Mouse (Mus musculus) kidney, embryonic 16.5 days (tissue): ENCODE measurements at regions not wholly inside any gene's neighbourhood (a gene's known extent, or its start where the extent isn't known, plus 50 kb on each side); places are given as distances from the start of the nearest gene placed in this dataset.

Experiments used
- ATAC-seq: fragments of 200-750 bp; cut with Nextera tagmentation; 2 replicates; pipeline ENCODE4 v1.8.0; 2017; ENCODE audit warnings: moderate TSS enrichment; ENCODE audit not compliant: low FRiP score, low TSS enrichment
- H3K27ac ChIP-seq: fragments of 300-500 bp; sonication (generic); 2 replicates; pipeline ENCODE4 v1.5.1; 2014; ENCODE audit warnings: low read length
- H3K27me3 ChIP-seq: fragments of 300-500 bp; sonication (generic); 2 replicates; pipeline ENCODE4 v1.6.1; 2014; ENCODE audit warnings: low read length, control low read depth, mixed read lengths; ENCODE audit not compliant: insufficient read depth
- H3K36me3 ChIP-seq: fragments of 300-500 bp; sonication (generic); 2 replicates; pipeline ENCODE4 v1.6.1; 2014; ENCODE audit warnings: low read length, control low read depth, mixed read lengths; ENCODE audit not compliant: insufficient read depth
- H3K4me1 ChIP-seq: fragments of 300-500 bp; sonication (generic); 2 replicates; pipeline ENCODE4 v1.6.1; 2014; ENCODE audit warnings: low read length, control low read depth, mixed read lengths; ENCODE audit not compliant: insufficient read depth
- H3K4me2 ChIP-seq: fragments of 300-500 bp; sonication (generic); replicated peaks from 2 replicates; pipeline ENCODE4 v1.6.1; 2014; ENCODE audit warnings: low read depth, low read length
- H3K4me3 ChIP-seq: fragments of 300-500 bp; sonication (generic); 2 replicates; pipeline ENCODE4 v1.5.1; 2014; ENCODE audit warnings: mild to moderate bottlenecking, low read length
- H3K9ac ChIP-seq: fragments of 300-500 bp; sonication (generic); replicated peaks from 2 replicates; pipeline ENCODE4 v1.6.1; 2014; ENCODE audit warnings: low read length
- H3K9me3 ChIP-seq: fragments of 300-500 bp; sonication (generic); 2 replicates; pipeline ENCODE4 v1.6.1; 2016; ENCODE audit warnings: low read length, control low read depth
- WGBS: fragments of 180-500 bp; shearing (Covaris S2); extraction: QIAGEN DNeasy Blood & Tissue Kit; methylation state at CpG from one replicate; pipeline ENCODE4 v1.1.7; 2014; 5-methylcytosine and 5-hydroxymethylcytosine counted together

DNA sequence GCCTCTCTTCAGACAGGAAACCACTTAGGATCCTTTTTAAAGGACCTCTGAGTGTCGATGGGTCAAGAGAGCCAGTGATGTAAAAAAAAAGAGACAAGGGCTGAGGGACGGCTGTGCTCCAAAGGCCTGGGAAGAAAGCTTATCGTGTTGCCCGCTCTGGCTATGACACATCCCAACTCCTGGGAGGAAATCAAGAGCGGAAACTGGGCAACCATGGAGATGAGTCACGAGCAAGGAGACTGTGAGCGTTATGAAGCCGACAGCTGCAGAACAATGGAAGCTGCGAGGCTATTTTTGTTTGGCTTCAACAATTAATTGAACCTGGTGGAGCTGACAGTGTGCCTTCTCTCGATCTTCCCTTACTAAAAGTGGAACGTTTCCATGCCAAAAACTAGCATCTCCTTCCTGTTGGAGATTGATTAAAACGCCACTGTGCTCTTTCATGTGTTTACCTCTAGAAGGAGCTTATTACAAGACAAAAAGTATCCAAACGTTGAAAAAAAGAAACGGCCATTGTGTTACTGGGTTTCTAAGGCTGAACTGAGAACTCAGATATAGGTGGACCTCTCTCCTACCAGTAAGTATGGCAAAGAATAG lies 190.4 kb upstream of the Emcn start:
- WGBS = 70% methylated on average over 14 of the region's 14 CpGs
- no peaks in the 10 kb centered on the region for H3K27me3 ChIP-seq
- H3K27ac ChIP-seq = no peak overlapping the region
- no peak overlapping the region for H3K4me2 ChIP-seq
- no peak overlapping the region for H3K4me3 ChIP-seq
- no peaks in the 10 kb centered on the region for H3K4me1 ChIP-seq
- peak; percentile 75 for ATAC-seq
- H3K36me3 ChIP-seq = no peaks in the 10 kb centered on the region
- no peak overlapping the region for H3K9ac ChIP-seq
- H3K9me3 ChIP-seq = no peaks in the 10 kb centered on the region

DNA sequence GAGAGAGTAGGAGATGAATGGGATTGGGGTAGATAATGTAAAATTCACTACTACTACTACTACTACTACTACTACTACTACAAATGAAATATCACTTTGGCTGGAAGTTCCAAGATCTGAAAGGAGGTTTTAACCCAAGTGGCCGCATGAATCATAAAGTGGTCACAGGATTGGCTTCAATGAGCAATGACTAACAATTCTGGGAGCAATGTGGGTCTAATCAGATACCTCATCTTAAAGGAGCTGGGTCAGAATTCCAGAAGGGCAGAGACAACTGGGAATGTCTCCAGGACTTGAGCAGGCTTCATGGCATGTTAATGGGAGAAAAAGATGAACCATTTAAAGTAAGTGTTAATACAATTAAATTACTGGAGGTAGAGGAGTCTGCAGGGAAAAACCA lies 189.4 kb upstream of the Emcn start:
- Histone ChIP-seq H3K27me3 (no peaks in the 10 kb centered on the region), H3K36me3 (no peaks in the 10 kb centered on the region), H3K9ac (no peak overlapping the region), H3K9me3 (no peaks in the 10 kb centered on the region), H3K4me3 (no peak overlapping the region), H3K27ac (no peak overlapping the region), H3K4me2 (no peak overlapping the region), H3K4me1 (no peaks in the 10 kb centered on the region)
- no peak for ATAC-seq
- 72% methylated on average over 1 of the region's 1 CpGs for WGBS

DNA sequence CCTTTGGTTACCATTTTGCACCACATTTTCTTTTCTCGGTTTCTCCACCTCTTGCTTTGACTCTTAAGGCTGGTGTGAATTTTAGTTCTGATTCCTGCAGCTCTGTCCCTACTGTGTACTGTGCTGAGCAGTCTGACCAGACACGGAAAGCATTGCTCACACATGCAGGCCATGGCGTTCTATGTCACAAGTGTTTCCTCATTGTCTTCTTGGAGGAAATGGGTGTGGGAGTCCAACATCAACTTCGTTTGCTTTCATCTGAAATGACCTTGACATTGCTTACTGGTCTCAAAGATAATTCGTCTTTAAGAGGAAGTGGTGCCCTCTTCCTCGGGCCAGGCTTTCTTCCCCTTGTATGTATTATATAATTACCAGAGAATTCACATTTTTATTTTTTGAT lies 187.6 kb upstream of the Emcn start:
- H3K27me3 ChIP-seq = no peaks in the 10 kb centered on the region
- no peak overlapping the region for H3K27ac ChIP-seq
- H3K4me3 ChIP-seq = no peak overlapping the region
- H3K9me3 ChIP-seq = no peaks in the 10 kb centered on the region
- H3K4me2 ChIP-seq = no peak overlapping the region
- H3K9ac ChIP-seq = no peak overlapping the region
- ATAC-seq = no peak
- no peaks in the 10 kb centered on the region for H3K36me3 ChIP-seq
- H3K4me1 ChIP-seq = no peaks in the 10 kb centered on the region
- WGBS = 68% methylated on average over 6 of the region's 6 CpGs

DNA sequence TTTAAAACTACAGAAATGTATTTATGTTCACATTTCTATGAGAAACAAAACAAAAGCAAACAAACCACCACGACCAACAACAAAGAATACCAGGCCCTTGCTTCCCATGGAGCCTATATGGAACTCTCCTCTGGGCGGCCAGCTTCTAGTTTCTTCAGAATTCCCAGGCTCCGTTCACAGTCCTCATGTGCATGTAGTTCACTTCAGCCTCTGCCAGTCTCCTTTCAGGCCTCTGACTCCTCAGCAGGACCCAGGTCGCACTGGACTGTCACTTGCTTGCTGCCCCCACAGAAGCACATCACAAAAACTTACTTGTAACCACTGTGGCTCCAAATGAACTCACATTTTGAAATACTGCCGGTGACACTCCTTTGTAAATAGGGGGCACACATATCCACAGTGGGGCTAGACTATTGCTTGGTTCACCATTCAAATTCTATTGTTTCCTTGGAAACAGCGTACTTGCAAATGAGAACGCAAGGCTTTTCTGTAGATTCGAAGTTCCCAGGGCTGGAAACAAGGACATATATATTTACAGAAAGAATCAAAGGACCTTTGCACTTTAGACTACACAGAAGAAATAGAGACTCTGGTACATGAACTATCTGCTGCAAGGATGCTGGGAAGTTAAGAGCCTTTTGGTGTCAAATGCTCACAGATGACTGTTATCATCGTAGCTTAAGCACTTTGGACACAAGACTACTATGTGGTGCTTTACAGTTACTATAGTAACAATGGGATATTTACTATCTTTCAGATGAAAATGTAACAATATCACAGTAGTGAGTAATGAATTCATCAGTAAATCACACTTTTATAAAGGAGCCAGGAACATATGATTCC lies 186.4 kb upstream of the Emcn start:
- no peak for ATAC-seq
- Histone ChIP-seq H3K27me3 (no peaks in the 10 kb centered on the region), H3K4me2 (no peak overlapping the region), H3K36me3 (no peaks in the 10 kb centered on the region), H3K27ac (no peak overlapping the region), H3K4me1 (no peaks in the 10 kb centered on the region), H3K9me3 (no peaks in the 10 kb centered on the region), H3K4me3 (no peak overlapping the region), H3K9ac (no peak overlapping the region)
- 85% methylated on average over 9 of the region's 9 CpGs for WGBS

GRCm38 (mm10) chr3:137155043-137155404 lies 185.8 kb upstream of the Emcn start:
- Histone ChIP-seq H3K9ac (no peak overlapping the region), H3K27me3 (no peaks in the 10 kb centered on the region), H3K9me3 (no peaks in the 10 kb centered on the region), H3K36me3 (no peaks in the 10 kb centered on the region), H3K4me3 (no peak overlapping the region), H3K4me1 (no peaks in the 10 kb centered on the region), H3K4me2 (no peak overlapping the region), H3K27ac (no peak overlapping the region)
- no peak for ATAC-seq
- WGBS = 86% methylated on average over 3 of the region's 3 CpGs

DNA sequence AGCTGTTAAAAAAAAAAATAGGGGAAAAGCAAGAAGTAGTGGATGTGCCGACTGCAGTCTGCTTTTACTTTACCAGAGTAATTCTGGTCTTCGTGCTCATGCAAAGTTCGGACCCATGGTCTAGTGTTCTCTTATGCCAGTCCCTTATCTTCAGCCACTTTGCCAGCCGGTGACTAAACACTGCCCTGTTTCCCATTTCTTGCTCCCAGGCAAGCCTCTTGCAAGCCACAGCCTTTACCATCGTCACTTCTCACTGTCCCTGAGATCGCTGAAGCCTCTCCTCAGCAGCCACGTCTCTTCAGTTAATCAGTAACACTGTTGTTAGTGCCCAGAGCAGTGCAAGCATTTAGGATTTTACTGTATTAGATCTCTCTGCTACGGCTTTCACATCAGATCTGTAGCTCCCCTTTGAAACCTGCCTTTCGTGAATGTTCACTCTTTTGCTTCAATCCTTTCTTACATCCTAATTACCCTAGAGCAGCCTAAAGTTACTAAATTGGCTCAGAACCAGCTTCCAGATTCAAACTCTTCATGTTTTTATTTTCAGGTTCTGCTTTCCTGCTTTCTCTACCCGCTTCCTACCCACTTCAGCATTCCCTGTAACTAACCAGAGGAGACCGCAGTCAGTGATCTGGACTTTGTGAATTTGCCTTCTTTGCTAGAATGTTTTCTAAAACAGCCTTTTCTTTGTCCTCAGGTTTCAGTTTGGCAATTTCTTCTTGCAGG lies 184.5 kb upstream of the Emcn start:
- peak; percentile 91 for ATAC-seq
- H3K9me3 ChIP-seq = no peaks in the 10 kb centered on the region
- WGBS = 60% methylated on average over 11 of the region's 11 CpGs
- H3K27me3 ChIP-seq = no peaks in the 10 kb centered on the region
- no peaks in the 10 kb centered on the region for H3K4me1 ChIP-seq
- no peak overlapping the region for H3K27ac ChIP-seq
- H3K4me2 ChIP-seq = peak overlapping the region; percentile 36
- no peak overlapping the region for H3K9ac ChIP-seq
- H3K4me3 ChIP-seq = no peak overlapping the region
- H3K36me3 ChIP-seq = no peaks in the 10 kb centered on the region

DNA sequence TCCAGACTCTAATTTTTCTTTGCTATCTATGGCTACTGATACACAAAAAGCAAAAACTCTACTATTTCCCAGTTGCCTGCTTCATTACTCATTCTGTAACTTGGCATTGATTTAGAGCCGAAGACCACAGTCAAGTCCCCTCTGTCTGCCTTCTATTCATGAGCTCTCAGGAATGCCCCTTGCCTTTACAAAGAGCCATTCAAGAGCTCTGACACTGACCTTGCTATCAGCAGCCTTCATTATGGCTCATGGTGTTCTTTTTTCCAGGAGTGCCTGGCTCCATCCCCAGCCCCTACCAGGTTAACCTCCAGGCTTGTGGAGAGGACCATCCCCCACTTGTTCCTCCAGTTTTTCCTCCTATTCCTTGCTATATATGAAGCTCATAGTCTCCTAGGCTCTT lies 151.8 kb upstream of the Emcn start:
- Histone ChIP-seq H3K4me1 (no peaks in the 10 kb centered on the region), H3K9ac (no peak overlapping the region), H3K4me2 (no peak overlapping the region), H3K27ac (no peak overlapping the region), H3K4me3 (no peak overlapping the region), H3K36me3 (no peaks in the 10 kb centered on the region), H3K9me3 (no peaks in the 10 kb centered on the region), H3K27me3 (no peaks in the 10 kb centered on the region)
- no peak for ATAC-seq
- 85% methylated on average over 1 of the region's 1 CpGs for WGBS

DNA sequence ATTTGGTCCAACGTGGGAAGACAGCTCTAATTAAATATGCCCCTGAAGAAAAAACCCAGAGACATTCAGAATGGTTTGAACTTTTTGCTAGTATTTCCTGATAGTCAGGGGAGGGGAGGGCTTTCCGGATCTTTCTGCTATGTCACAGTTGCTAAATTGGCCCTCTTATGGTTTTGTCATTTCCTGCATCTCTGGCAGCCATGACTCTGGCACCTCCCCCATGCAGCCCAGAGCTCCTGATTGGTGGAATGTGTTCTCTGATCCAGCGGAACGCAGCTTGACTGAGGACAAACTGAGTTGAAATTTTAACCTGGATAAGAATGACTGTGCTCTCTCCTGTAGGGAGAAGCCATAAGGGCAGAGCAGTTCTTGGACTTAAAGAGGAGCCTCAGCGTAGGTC lies 150.4 kb upstream of the Emcn start:
- H3K4me1 ChIP-seq = no peaks in the 10 kb centered on the region
- H3K4me3 ChIP-seq = no peak overlapping the region
- H3K4me2 ChIP-seq = no peak overlapping the region
- H3K27me3 ChIP-seq = no peaks in the 10 kb centered on the region
- no peak for ATAC-seq
- no peak overlapping the region for H3K9ac ChIP-seq
- H3K9me3 ChIP-seq = no peaks in the 10 kb centered on the region
- H3K36me3 ChIP-seq = no peaks in the 10 kb centered on the region
- H3K27ac ChIP-seq = no peak overlapping the region
- WGBS = 78% methylated on average over 5 of the region's 5 CpGs

DNA sequence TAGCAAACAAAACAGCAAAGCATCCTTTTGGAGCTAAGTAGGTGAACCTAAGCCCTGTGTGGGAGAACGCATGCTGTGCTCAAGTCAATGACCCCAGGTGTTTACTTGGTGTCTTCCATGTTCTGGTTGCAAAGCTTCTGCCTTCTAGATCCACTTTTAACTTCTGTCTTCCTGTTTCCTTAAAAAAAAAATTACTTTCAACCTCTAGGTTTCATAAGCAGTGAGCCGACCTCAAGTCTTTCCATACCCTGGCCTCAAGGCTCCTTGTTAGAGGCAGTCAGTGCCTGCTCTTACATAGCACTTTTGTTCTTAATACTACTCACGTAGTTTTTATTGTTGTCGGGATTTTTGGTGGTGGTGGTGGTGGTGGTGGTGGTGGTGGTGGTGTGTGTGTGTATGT lies 149.9 kb upstream of the Emcn start:
- H3K27me3 ChIP-seq = no peaks in the 10 kb centered on the region
- no peak overlapping the region for H3K4me3 ChIP-seq
- WGBS = 95% methylated on average over 4 of the region's 4 CpGs
- H3K36me3 ChIP-seq = no peaks in the 10 kb centered on the region
- H3K4me1 ChIP-seq = no peaks in the 10 kb centered on the region
- no peak overlapping the region for H3K4me2 ChIP-seq
- no peak overlapping the region for H3K9ac ChIP-seq
- ATAC-seq = no peak
- H3K27ac ChIP-seq = no peak overlapping the region
- no peaks in the 10 kb centered on the region for H3K9me3 ChIP-seq

DNA sequence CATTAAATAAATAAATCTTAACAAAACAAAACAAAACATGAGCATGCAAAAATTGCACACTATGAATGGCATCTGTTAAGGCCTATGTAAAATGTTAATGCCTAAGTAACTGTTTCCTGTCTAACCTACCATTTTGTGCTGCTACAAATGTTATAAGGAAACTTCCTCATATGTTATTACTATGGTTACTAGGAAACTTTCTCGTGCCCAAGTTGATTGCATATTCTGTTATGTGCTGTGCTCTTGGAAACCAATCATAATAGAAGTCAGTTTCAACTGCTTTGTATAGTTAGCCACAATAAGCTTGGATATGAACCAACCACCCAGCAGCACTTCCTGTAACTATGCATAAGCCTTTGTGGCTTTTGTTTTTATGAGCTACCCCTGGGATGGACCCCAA lies 147.0 kb upstream of the Emcn start:
- H3K9me3 ChIP-seq = no peaks in the 10 kb centered on the region
- H3K4me1 ChIP-seq = no peaks in the 10 kb centered on the region
- H3K36me3 ChIP-seq = no peaks in the 10 kb centered on the region
- no peak overlapping the region for H3K4me3 ChIP-seq
- ATAC-seq = no peak
- H3K27me3 ChIP-seq = no peaks in the 10 kb centered on the region
- H3K27ac ChIP-seq = no peak overlapping the region
- 74% methylated on average over 1 of the region's 1 CpGs for WGBS
- no peak overlapping the region for H3K4me2 ChIP-seq
- no peak overlapping the region for H3K9ac ChIP-seq
